9 mouse cellular contexts compared by ENCODE assay signal in genomic region chr16:92443644-92444113, GRCm38 (mm10). TPM values are rescaled to one million over a fixed set of nuclear protein-coding genes. Genes with fewer than 3 reads are reported as not detected.
A peak's percentile ranks its signal among the peaks of the same experiment; 100 is the strongest.
DNase-seq lines count a peak whose midpoint lies in the region; ATAC-seq and TF ChIP-seq lines count a peak whose summit lies in the region.
"Had no signal": no experiment of that assay in that cellular context is flagged by ENCODE, and none has a peak within 500 bp of the region (broad histone marks: within the 10 kb centered on the region; RNA-seq: fewer than 3 reads in every experiment).

No protein-coding gene starts in this region.

- no peak for ATAC-seq in hindbrain, postnatal 0 days
- ATAC-seq in granulocyte monocyte progenitor cell, adult 5-6 weeks (replicated peaks; ENCODE audit: poor library complexity, severe bottlenecking), result peak; percentile 14; the same call in 1 of the 2 replicates
- peak; percentile 50 for ATAC-seq in lung, embryonic 15.5 days (ENCODE audit: borderline replicate concordance, extremely low read depth, low FRiP score, low TSS enrichment)
- no peak; the same call in 1 of the 2 replicates for ATAC-seq in neural tube, embryonic 15.5 days (ENCODE audit: low FRiP score)

- no peak for TF ChIP-seq CTCF in hindbrain, postnatal 0 days (IDR thresholded peaks at IDR 0.05; ENCODE audit: low read depth)
- no peak for TF ChIP-seq CTCF in kidney, adult 2 months (conservative IDR thresholded peaks at IDR 0.05; ENCODE audit: insufficient read depth, insufficient read length, low read depth, low read length)

- DNase-seq in hindbrain, embryonic 10.5 days (ENCODE audit: low spot score), result no peak
- no peak for DNase-seq in hindbrain, postnatal 0 days (ENCODE audit: low spot score)
- DNase-seq in kidney, adult 2 months, result peak; percentile 69
- DNase-seq in thymus, postnatal 14 days, result no peak
- no peak for DNase-seq in left cerebral cortex, postnatal 36 days (ENCODE audit: low spot score in 2 of 2)

- H3K27me3 ChIP-seq in hindbrain, embryonic 10.5 days (ENCODE audit: insufficient read depth, poor library complexity, severe bottlenecking), result no peaks in the 10 kb centered on the region
- no peaks in the 10 kb centered on the region for H3K27me3 ChIP-seq in hindbrain, postnatal 0 days (ENCODE audit: insufficient read depth, low read length)
- no peaks in the 10 kb centered on the region for H3K27me3 ChIP-seq in kidney, adult 2 months (replicated peaks; ENCODE audit: control insufficient read depth, insufficient read depth, low read length)
- no peaks in the 10 kb centered on the region for H3K27me3 ChIP-seq in lung, embryonic 15.5 days
- H3K27me3 ChIP-seq in neural tube, embryonic 15.5 days (replicated peaks), result no peaks in the 10 kb centered on the region

- no peak overlapping the region for H3K4me2 ChIP-seq in hindbrain, postnatal 0 days (ENCODE audit: low read depth, low read length)
- H3K4me2 ChIP-seq in lung, embryonic 15.5 days, result no peak overlapping the region
- no peak overlapping the region for H3K4me2 ChIP-seq in neural tube, embryonic 15.5 days

- intact Hi-C loops in left cerebral cortex, postnatal 36 days (cut with DNase I), result loop anchor here (2.0 kb wide), 1 partner anchor 59 kb away; no protein-coding TSS in a partner anchor

- no peaks in the 10 kb centered on the region for H3K9me3 ChIP-seq in hindbrain, embryonic 10.5 days
- no peaks in the 10 kb centered on the region for H3K9me3 ChIP-seq in hindbrain, postnatal 0 days (ENCODE audit: low read length)
- H3K9me3 ChIP-seq in lung, embryonic 15.5 days, result no peaks in the 10 kb centered on the region
- no peaks in the 10 kb centered on the region for H3K9me3 ChIP-seq in neural tube, embryonic 15.5 days (replicated peaks)

- H3K9ac ChIP-seq in hindbrain, postnatal 0 days (replicated peaks; ENCODE audit: low read length), result no peak overlapping the region
- no peak overlapping the region for H3K9ac ChIP-seq in lung, embryonic 15.5 days
- H3K9ac ChIP-seq in neural tube, embryonic 15.5 days (replicated peaks), result no peak overlapping the region

- no peak for TF ChIP-seq POLR2A in kidney, adult 2 months (IDR thresholded peaks at IDR 0.05; ENCODE audit: low read depth, low read length)

- WGBS in hindbrain, embryonic 10.5 days, result 67% methylated on average over 13 of the region's 13 CpGs
- WGBS in hindbrain, postnatal 0 days, result 60% methylated on average over 13 of the region's 13 CpGs
- WGBS in kidney, adult 2 months, result 49% methylated on average over 13 of the region's 13 CpGs
- WGBS in lung, embryonic 15.5 days, result 16% methylated on average over 13 of the region's 13 CpGs
- WGBS in neural tube, embryonic 15.5 days, result 76% methylated on average over 13 of the region's 13 CpGs

- 0 out of 2 replicates have a peak overlapping the region, but pooled peaks have one; percentile 19 for H3K27ac ChIP-seq in hindbrain, embryonic 10.5 days
- H3K27ac ChIP-seq in hindbrain, postnatal 0 days, result no peak overlapping the region
- peak overlapping the region; percentile 33; the same call in 1 of the 2 replicates for H3K27ac ChIP-seq in kidney, adult 2 months (ENCODE audit: insufficient read depth, low read depth, low read length)
- peak overlapping the region; percentile 70 for H3K27ac ChIP-seq in lung, embryonic 15.5 days
- H3K27ac ChIP-seq in neural tube, embryonic 15.5 days (replicated peaks), result no peak overlapping the region

- 0 out of 2 replicates have a peak, but pooled peaks cover under 1% of the 10 kb centered on the region for H3K36me3 ChIP-seq in hindbrain, embryonic 10.5 days
- H3K36me3 ChIP-seq in hindbrain, postnatal 0 days (ENCODE audit: insufficient read depth, low read length), result no peaks in the 10 kb centered on the region
- no peaks in the 10 kb centered on the region for H3K36me3 ChIP-seq in kidney, adult 2 months (ENCODE audit: control insufficient read depth, insufficient read depth, low read length)
- H3K36me3 ChIP-seq in lung, embryonic 15.5 days, result no peaks in the 10 kb centered on the region
- H3K36me3 ChIP-seq in neural tube, embryonic 15.5 days, result no peaks in the 10 kb centered on the region

- H3K4me1 ChIP-seq in hindbrain, embryonic 10.5 days (replicated peaks), result peaks cover 55% of the 10 kb centered on the region
- no peaks in the 10 kb centered on the region for H3K4me1 ChIP-seq in hindbrain, postnatal 0 days (ENCODE audit: insufficient read depth, low read length)
- 0 out of 2 replicates have a peak, but pooled peaks cover 4% of the 10 kb centered on the region for H3K4me1 ChIP-seq in kidney, adult 2 months (ENCODE audit: control insufficient read depth, insufficient read depth, low read length)
- H3K4me1 ChIP-seq in lung, embryonic 15.5 days, result peaks cover 25% of the 10 kb centered on the region
- 0 out of 2 replicates have a peak, but pooled peaks cover 19% of the 10 kb centered on the region for H3K4me1 ChIP-seq in neural tube, embryonic 15.5 days

- no peak overlapping the region for H3K4me3 ChIP-seq in hindbrain, embryonic 10.5 days
- H3K4me3 ChIP-seq in hindbrain, postnatal 0 days (ENCODE audit: low read length), result no peak overlapping the region
- H3K4me3 ChIP-seq in kidney, adult 2 months (ENCODE audit: insufficient read depth, low read depth, low read length), result no peak overlapping the region
- no peak overlapping the region for H3K4me3 ChIP-seq in lung, embryonic 15.5 days
- no peak overlapping the region for H3K4me3 ChIP-seq in neural tube, embryonic 15.5 days (replicated peaks)
- H3K4me3 ChIP-seq: erythroblast, embryonic 14.5 days had no signal

RNA-seq across cellular contexts. Expression of gene Rcan1, which starts 27.0 kb away (rescaled TPM):
- 39.3 and 39.6 TPM in 2 replicates for polyA plus RNA-seq in hindbrain, embryonic 10.5 days (2016; fragmentation: Nextera tagmentation; extraction: Ambion mirVana)
- 78.9 and 87.1 TPM in 2 replicates for total RNA-seq in hindbrain, postnatal 0 days (2014; rRNA removed)
- polyA plus RNA-seq in hindbrain, postnatal 0 days (2015; fragmentation: Nextera tagmentation; extraction: Ambion mirVana), result 63.0 and 67.4 TPM in 2 replicates
- total RNA-seq in granulocyte monocyte progenitor cell, adult 5-6 weeks (2014; fragmentation: Nextera tagmentation), result 6.3 and 11.5 TPM in 2 replicates
- 7.4 and 8.0 TPM in 2 replicates for total RNA-seq in granulocyte monocyte progenitor cell, adult 5-6 weeks (2017)
- polyA plus RNA-seq in kidney, adult 2 months (2012; rRNA removed), result 36.2 and 44.4 TPM in 2 replicates
- polyA plus RNA-seq in lung, embryonic 15.5 days (2015; fragmentation: Nextera tagmentation; extraction: Ambion mirVana), result 47.9 and 51.4 TPM in 2 replicates
- total RNA-seq in left cerebral cortex, postnatal 36 days (2021), result 10 to 100 TPM; 55.4 to 60.9 TPM
- polyA plus RNA-seq in neural tube, embryonic 15.5 days (2015; fragmentation: Nextera tagmentation; extraction: Ambion mirVana), result 67.1 and 79.4 TPM in 2 replicates

RNA-seq across cellular contexts. Expression of gene Clic6, which starts 41.9 kb away (rescaled TPM):
- polyA plus RNA-seq in hindbrain, embryonic 10.5 days (2016; fragmentation: Nextera tagmentation; extraction: Ambion mirVana), result 5.4 and 9.3 TPM in 2 replicates
- 4.5 and 6.2 TPM in 2 replicates for total RNA-seq in hindbrain, postnatal 0 days (2014; rRNA removed)
- 7.7 and 8.9 TPM in 2 replicates for polyA plus RNA-seq in hindbrain, postnatal 0 days (2015; fragmentation: Nextera tagmentation; extraction: Ambion mirVana)
- not detected in 2 replicates for total RNA-seq in granulocyte monocyte progenitor cell, adult 5-6 weeks (2014; fragmentation: Nextera tagmentation)
- not detected in 2 replicates for total RNA-seq in granulocyte monocyte progenitor cell, adult 5-6 weeks (2017)
- polyA plus RNA-seq in kidney, adult 2 months (2012; rRNA removed), result 3.2 and 3.6 TPM in 2 replicates
- polyA plus RNA-seq in lung, embryonic 15.5 days (2015; fragmentation: Nextera tagmentation; extraction: Ambion mirVana), result 22.1 and 22.2 TPM in 2 replicates
- total RNA-seq in left cerebral cortex, postnatal 36 days (2021), result 1 to 10 TPM in 1 of 2 experiments, under 1 TPM in 1; 0.62 to 2.1 TPM
- polyA plus RNA-seq in neural tube, embryonic 15.5 days (2015; fragmentation: Nextera tagmentation; extraction: Ambion mirVana), result 0.50 and 3.5 TPM in 2 replicates
- polyA plus RNA-seq: erythroblast, embryonic 14.5 days had no signal

Comparison
In these comparisons a context has a peak if more than half of its experiments do, and no peak if none do; other contexts are left out.
1. H3K27ac ChIP-seq: peak in hindbrain, embryonic 10.5 days (single experiment), kidney, adult 2 months (single experiment) and lung, embryonic 15.5 days (single experiment); none in hindbrain, postnatal 0 days (single experiment) and neural tube, embryonic 15.5 days (single experiment).
2. ATAC-seq: peak in granulocyte monocyte progenitor cell, adult 5-6 weeks (single experiment) and lung, embryonic 15.5 days (single experiment); none in hindbrain, postnatal 0 days (single experiment) and neural tube, embryonic 15.5 days (single experiment).